Mouse (Mus musculus): ENCODE results near the gene Gm20388.

DNA sequence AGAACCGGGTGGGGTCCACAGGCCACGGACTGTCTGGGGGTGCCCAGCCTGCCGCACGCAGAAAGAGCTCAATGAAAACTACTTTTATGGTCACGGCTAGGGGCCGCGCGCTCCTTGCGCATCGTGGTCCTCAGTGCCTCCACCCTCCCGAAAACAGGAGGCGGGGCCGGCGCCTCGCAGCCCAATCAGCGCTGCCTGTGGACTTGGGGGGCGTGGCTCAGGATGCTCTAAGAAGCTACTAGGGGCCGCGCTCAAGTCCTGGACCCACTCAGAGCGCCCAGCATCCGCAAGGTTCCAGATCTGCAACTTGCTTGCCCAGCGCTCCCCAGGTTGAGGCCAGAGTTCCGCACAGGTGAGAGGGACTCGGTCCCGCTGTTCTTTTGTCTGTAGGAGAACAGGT is 81.6 kb downstream of the Gm20388 start, which contains the start of gene Crispld2:
- TF ChIP-seq HCFC1 (IDR thresholded peaks at IDR 0.05; ENCODE audit: borderline replicate concordance, insufficient read depth, low read length) = no peak
- no peak for TF ChIP-seq ZC3H11A (IDR thresholded peaks at IDR 0.05; ENCODE audit: borderline replicate concordance, low read depth, low read length)
- TF ChIP-seq CHD2 (IDR thresholded peaks at IDR 0.05; ENCODE audit: low read depth, low read length) = no peak
- TF ChIP-seq MAFK (IDR thresholded peaks at IDR 0.05; ENCODE audit: insufficient read depth, low read depth, low read length) = no peak
